16 mouse cellular contexts compared by ENCODE assay signal in genomic region chr2:170048831-170049230, GRCm38 (mm10).
"Had no signal": no experiment of that assay in that cellular context is flagged by ENCODE, and none has a peak within 500 bp of the region (broad histone marks: within the 10 kb centered on the region; RNA-seq: fewer than 3 reads in every experiment).

No protein-coding gene starts in this region.

- H3K4me3 ChIP-seq: neural tube, embryonic 13.5 days; neural tube, embryonic 15.5 days; stomach, embryonic 15.5 days had no signal

- H3K4me2 ChIP-seq: neural tube, embryonic 13.5 days; neural tube, embryonic 15.5 days; stomach, embryonic 15.5 days had no signal

- H3K27ac ChIP-seq: neural tube, embryonic 13.5 days; neural tube, embryonic 15.5 days; stomach, embryonic 15.5 days; stomach, postnatal 0 days had no signal

- H3K9ac ChIP-seq: neural tube, embryonic 13.5 days; neural tube, embryonic 15.5 days; stomach, embryonic 15.5 days had no signal

- H3K27me3 ChIP-seq: neural tube, embryonic 13.5 days; neural tube, embryonic 15.5 days; stomach, embryonic 15.5 days had no signal

- H3K9me3 ChIP-seq: neural tube, embryonic 15.5 days; stomach, embryonic 15.5 days had no signal

- H3K4me1 ChIP-seq: neural tube, embryonic 13.5 days; neural tube, embryonic 15.5 days; stomach, embryonic 15.5 days had no signal

- DNase-seq: retina, postnatal 1 day; right cerebral cortex, adult 18-20 months; right cerebral cortex, postnatal 14 days; right cerebral cortex, postnatal 25 days; right cerebral cortex, postnatal 4 days; spleen, adult 18-20 months; thymus, adult 18-20 months; thymus, adult 2 months; thymus, postnatal 14 days; thymus, postnatal 25 days; thymus, postnatal 36 days; thymus, postnatal 4 days had no signal

- H3K36me3 ChIP-seq: neural tube, embryonic 13.5 days; neural tube, embryonic 15.5 days; stomach, embryonic 15.5 days had no signal
